Mouse (Mus musculus): Measurements from ENCODE around the gene Atxn7l2.

DNA sequence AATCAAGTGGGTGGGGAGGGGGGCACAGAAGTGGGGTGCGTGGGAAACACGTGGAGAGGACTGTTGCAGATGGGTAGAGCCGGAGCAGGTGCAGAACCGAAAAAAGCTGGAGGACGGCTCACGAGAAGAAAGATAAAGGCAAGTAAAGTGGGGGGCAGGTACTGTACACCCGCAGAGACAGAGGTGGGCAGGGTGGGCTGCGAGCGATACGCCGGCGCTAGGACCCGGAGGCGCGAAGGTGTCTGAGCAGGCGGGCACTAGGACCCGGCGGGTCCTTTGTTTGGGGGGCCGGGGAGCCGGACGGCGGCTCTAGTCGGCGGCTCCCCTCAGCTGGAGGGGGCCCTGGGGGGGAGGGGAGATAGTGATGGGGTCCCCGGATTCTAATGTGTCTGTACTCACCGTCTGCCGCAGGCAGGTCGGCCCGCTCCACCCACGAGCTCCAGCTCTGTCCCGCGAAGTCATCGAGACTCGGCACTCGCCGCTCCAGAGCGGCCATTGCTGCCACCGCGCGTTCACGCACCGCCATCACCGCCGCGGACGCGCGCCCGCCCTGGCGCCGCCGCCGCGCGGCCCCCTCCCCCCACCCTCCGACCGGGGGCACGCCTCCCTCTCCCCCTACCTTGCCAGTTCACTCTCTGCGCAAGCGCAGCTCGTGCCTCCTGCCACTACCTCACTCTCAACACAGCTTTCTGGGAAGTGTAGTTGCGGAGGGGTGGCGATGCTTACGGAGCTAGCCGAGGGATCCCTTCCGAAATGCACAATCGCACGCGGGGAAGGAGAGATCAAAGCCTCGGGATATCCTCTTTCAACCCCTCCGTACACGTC, 576 bp downstream of the Atxn7l2 start:
- TF ChIP-seq TAL1 (IDR thresholded peaks at IDR 0.05; ENCODE audit: low read length) (no peak), GATA1 (IDR thresholded peaks at IDR 0.05; ENCODE audit: low read length) (no peak)

Data from erythroblast, embryonic 14.5 days (primary cell).